Mouse (Mus musculus) layer of hippocampus, adult 8-10 months (tissue): ENCODE results near the gene Apoo. TPM values are rescaled to one million over a fixed set of nuclear protein-coding genes. Genes with fewer than 3 reads are reported as not detected.
A peak's percentile ranks its signal among the peaks of the same experiment; 100 is the strongest.
"Not testable (repeated sequence)": the region's sequence is repeated elsewhere in the genome, so short reads cannot be mapped to it uniquely, and the experiment has no call there.

Experiments
- DNase-seq, 2 experiments: peaks; one replicate each; pipeline ENCODE4 v3.0.0; 2022; ENCODE audit warnings: low spot score in 2 of 2
- total RNA-seq, 4 experiments: library from RNA; stranded (reverse); gene quantifications; 2 replicates each; pipeline ENCODE4 v1.2.4; 2022

Gene Apoo
- total RNA-seq: 10 to 100 TPM; 47.8 to 74.7 (median 63.2) TPM

DNA sequence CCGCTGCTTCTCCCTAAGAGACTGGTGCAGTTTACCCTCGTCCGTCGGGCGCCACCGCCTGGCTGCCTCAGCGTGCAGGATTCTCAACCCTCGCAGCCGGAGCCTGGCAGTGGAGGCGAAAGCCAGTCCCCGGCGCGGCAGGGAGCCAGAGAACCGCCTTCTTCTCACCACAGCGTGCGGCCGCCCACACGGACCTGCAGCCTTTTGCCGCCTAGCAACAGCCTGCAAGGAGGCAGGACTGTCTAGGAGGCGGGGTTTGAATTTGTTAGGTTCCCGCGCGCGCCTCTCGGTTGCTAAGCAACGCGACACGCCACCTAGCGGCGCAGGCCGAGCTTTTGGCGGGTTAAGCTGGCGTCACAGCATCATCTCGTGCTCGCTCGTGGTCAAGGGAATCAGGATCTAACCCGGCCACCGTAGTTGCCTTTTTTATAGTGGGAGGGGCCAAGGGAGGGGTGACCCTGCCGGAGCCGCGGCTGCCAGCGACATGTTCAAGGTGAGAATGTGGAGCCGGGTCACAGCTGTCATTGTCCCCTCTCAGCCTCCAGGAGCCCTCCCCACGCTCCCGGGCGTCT is at the start of gene Apoo, which contains the start of gene Fam90a1b:
Gene Apoo (plus strand): TSS at position 448 of the 572 bp plus-strand sequence.
Gene Fam90a1b (minus strand): TSS at position 108 of the 572 bp plus-strand sequence.
- peak; percentile 97 to 98 for DNase-seq

DNA sequence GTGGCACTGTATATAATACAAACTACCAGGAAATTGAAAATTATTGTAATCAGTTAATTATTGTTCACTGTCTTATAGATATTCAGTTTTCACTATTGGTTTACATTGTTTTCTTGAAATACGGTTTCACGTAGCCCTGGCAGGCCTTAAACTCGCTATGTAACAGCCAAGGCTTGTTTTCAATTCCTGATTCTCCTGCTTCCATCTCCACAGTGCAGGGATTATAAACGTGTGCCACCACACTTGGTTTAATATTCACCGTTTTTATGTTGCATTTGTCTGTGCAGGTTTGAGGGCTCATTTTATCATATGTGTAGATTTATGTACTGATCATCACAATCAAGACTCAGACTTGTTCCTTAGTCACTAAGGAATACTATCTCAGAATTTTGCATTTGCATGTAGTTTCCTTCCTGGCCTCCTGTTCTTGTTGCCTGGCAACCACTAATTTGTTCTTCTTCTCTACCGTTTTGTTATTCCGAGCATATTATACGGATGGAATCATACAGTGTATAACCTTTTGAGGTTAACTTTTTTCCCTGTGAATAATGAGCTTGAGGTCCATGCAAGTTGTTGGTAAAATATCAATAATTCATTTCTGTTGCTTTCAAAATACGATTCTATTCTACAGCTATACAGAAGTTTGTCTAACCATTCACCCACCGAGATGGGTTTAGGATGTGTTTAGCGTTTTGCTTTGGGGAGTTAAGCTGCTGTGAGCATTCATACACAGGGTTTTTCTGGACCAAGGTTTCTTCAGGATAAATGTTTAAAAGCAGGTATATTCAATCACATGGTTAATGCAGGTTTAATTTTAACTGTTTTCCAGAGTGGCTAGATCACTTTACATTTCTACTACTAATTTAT is 45.6 kb upstream of the Apoo start:
- DNase-seq: no peak

- DNase-seq: not testable (repeated sequence)
Measured at GRCm38 (mm10) chrX:94343638-94344037, 23.3 kb upstream of the Apoo start.

DNA sequence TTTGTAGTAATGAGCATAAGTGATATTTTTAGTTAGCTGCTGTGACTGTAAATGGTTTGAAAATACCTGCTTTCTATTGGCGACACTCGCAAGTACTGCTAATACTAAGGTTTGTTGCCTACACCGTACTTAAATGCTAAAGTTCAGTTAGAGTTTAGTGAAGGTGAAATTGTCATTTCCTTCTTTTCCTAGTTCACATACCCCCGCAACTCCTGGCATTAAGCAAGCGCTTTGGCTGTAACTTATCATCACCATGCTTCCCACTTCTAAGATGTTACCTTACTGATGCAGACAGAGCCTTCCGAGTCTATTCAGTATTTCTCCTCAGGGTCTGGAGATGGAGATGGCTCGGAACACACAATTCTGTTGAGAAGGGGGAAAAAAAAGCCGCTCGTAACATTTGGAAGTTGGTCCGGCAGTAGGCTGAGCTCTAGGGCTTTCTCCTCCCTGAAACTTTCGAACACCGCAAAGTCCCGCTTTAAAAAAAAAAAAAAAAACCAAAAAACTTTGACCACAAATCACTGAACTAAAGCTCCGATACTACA is 1.5 kb upstream of the Apoo start:
- no peak for DNase-seq

GRCm38 (mm10) chrX:94366029-94366428 is 888 bp upstream of the Apoo start:
- peak in 1 of 2 experiments; percentile 3 for DNase-seq

GRCm38 (mm10) chrX:94367248-94367647 is 331 bp downstream of the Apoo start:
- no peak for DNase-seq

GRCm38 (mm10) chrX:94378734-94379133 is 11.8 kb downstream of the Apoo start:
- DNase-seq: no peak

- DNase-seq: no peak
Measured at GRCm38 (mm10) chrX:94408975-94409374, 42.1 kb downstream of the Apoo start.

DNA sequence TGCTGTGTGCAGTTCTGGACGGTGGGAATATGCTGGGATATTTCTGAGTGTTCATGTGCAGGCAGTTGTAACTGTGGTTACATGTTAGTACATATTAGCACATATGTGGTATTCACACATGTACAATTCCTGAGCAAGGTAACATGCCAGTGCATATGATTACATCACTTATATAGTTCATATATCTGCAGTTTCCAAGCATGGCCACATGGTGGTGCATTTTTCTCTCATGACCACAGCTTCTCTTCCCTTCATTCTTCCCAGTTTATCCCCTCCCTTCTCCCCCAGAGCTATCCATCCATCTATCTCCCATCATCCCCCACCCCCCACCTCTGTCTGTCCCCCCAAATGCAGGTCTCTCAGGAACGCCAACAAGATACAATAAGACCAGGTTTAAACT is 53.3 kb downstream of the Apoo start:
- DNase-seq: no peak

DNA sequence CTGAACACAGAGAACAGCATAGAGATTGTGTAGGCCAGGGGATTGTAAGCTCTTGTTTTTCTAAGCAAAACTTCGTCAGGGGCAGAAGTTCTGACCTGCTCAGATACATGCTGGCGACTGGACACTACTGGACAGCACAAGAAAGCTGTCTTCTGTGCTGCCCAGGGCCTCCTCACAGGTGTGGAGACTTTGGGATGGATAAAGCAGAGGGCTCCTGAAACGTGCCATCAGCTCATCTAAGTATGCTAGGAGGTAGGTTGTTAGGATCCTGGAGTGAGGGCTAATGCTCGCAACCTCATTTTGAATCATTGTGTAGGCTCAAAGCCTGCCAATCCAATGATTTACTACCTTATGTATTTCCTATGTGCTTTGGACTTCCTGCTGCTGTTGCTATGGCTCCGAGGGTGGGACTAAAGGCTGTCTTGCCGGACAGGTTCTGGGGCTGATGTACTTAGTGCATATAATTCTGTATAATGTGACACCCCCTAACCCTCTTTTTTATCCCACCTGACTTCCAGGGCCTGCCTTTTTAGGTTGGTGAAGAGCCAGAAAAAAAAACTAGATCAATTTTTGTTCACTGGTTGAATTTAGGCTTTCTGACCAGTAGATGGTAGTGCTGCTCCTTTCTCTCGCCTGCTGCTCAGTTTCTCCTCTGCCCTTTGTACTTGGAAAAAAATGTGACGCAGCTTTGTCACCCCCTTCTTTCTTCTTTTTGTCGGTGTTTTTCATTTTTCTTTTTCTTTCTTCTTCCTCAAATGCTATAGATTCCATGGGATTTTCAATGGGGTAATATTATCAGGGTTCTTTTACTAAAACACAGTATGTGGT is 64.8 kb downstream of the Apoo start:
- peak in 1 of 2 experiments; percentile 8 for DNase-seq

- not testable (repeated sequence) for DNase-seq
Measured at GRCm38 (mm10) chrX:94445427-94445826, 78.5 kb downstream of the Apoo start.

GRCm38 (mm10) chrX:94446021-94446420 is 79.1 kb downstream of the Apoo start:
- not testable (repeated sequence) for DNase-seq

- DNase-seq: not testable (repeated sequence)
Measured at GRCm38 (mm10) chrX:94450047-94450881, 83.3 kb downstream of the Apoo start.

- peak in 1 of 2 experiments; percentile 16 for DNase-seq
Measured at GRCm38 (mm10) chrX:94459346-94459745, 92.4 kb downstream of the Apoo start.

DNA sequence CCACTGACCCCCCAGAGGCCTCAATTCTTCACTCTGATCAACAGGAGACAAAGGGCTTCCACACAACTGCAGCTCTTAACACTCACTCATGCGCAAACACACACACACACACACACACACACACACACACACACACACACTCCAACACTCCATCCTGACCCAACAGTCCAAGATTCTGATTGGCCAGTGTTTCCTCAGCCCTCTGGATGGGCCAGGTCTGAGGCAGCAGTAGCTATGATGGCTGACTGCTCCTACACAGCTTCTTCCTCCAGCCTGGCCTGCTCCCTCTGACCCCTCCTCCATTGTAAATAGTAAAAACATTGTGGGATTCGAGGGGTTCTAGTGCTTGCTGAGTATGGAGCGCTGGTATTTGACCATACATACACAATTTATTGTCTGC is 94.6 kb downstream of the Apoo start:
- not testable (repeated sequence) for DNase-seq

GRCm38 (mm10) chrX:94462604-94463429 is 95.9 kb downstream of the Apoo start:
- DNase-seq: not testable (repeated sequence)
